Mouse (Mus musculus) CH12.LX (cell line): ENCODE measurements around the gene Smad6.

Source experiments
- CHD2 ChIP-seq: IDR thresholded peaks from 2 replicates; pipeline ENCODE4 v1.6.1; 2011; ENCODE audit warnings: low read length, improper control_type of control experiment
- CTCF ChIP-seq, 2 experiments: IDR thresholded peaks in 1 of 2; conservative IDR thresholded peaks in 1 of 2; 2 replicates each; pipeline ENCODE4 v1.5.1; 2011 to 2012; ENCODE audit warnings: low read depth in 2 of 2, low read length in 2 of 2, improper control_type of control experiment in 1 of 2, inconsistent platforms in 1 of 2, mild to moderate bottlenecking in 1 of 2, moderate library complexity in 1 of 2
- EP300 ChIP-seq: IDR thresholded peaks from 2 replicates; pipeline ENCODE4 v1.6.1; 2011; ENCODE audit warnings: low read length, improper control_type of control experiment
- JUND ChIP-seq: conservative IDR thresholded peaks from 2 replicates; pipeline ENCODE4 v1.6.1; 2011; ENCODE audit warnings: low read depth, low read length, improper control_type of control experiment
- MAX ChIP-seq: IDR thresholded peaks from 2 replicates; pipeline ENCODE4 v1.6.1; 2011; ENCODE audit warnings: low read length, improper control_type of control experiment
- POLR2A ChIP-seq: IDR thresholded peaks from 2 replicates; pipeline ENCODE4 v1.6.1; 2011; ENCODE audit warnings: low read depth, mild to moderate bottlenecking, improper control_type of control experiment, low read length
- TCF12 ChIP-seq: IDR thresholded peaks from 2 replicates; pipeline ENCODE4 v1.6.1; 2014; ENCODE audit warnings: low read depth, mild to moderate bottlenecking, inconsistent platforms, low read length, improper control_type of control experiment
- ZC3H11A ChIP-seq: IDR thresholded peaks from 2 replicates; pipeline ENCODE4 v1.6.1; 2012; ENCODE audit warnings: low read depth, mild to moderate bottlenecking, inconsistent platforms, low read length, improper control_type of control experiment
- ZMIZ1 ChIP-seq: IDR thresholded peaks from 2 replicates; pipeline ENCODE4 v1.6.1; 2012; ENCODE audit warnings: low read depth, mild to moderate bottlenecking, inconsistent platforms, low read length, improper control_type of control experiment

DNA sequence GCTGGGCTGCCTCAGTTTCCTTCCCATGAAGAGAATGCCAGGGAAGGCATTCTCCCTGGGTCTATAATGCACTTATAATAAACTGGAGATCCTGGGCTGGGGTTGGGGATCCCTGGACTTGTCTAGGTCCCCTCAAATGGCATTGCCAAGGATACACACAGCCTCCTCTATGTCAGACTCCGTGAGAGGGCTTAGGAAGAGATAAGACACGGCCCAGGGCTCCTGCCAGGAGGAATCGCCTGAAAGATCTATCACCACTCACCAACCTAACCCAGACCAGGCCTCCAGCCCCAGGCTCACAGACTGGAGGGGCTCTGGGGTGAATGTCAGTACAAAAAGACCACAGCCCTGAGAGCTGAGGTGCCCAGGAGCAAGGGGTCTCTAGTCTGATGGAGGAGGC, 102.2 kb downstream of the Smad6 start:
- no peak for TF ChIP-seq CTCF (conservative IDR thresholded peaks at IDR 0.05 in 1 of 2, IDR thresholded peaks at IDR 0.05 in 1 of 2; ENCODE audit: low read depth in 2 of 2, low read length in 2 of 2)
- no peak for TF ChIP-seq ZC3H11A
- no peak for TF ChIP-seq POLR2A
- TF ChIP-seq TCF12 = no peak
- TF ChIP-seq JUND = no peak
- no peak for TF ChIP-seq ZMIZ1
- no peak for TF ChIP-seq MAX
- TF ChIP-seq EP300 = no peak
- no peak for TF ChIP-seq CHD2
